Mouse (Mus musculus) limb, embryonic 15.5 days (tissue): ENCODE data around the gene Ighmbp2. TPM values are rescaled to one million over a fixed set of nuclear protein-coding genes. Genes with fewer than 3 reads are reported as not detected.
"Not testable (repeated sequence)": the region's sequence is repeated elsewhere in the genome, so short reads cannot be mapped to it uniquely, and the experiment has no call there.

ENCODE experiments used
- ATAC-seq: fragments of 200-750 bp; cut with Nextera tagmentation; 2 replicates; pipeline ENCODE4 v1.8.0; 2017; ENCODE audit warnings: low read depth, moderate TSS enrichment; ENCODE audit not compliant: insufficient number of reproducible peaks, low FRiP score, low TSS enrichment
- H3K27ac ChIP-seq: fragments of 300-500 bp; sonication (generic); 2 replicates; pipeline ENCODE4 v1.5.1; 2015; ENCODE audit warnings: moderate library complexity, mild to moderate bottlenecking, inconsistent platforms
- H3K27me3 ChIP-seq: fragments of 300-500 bp; sonication (generic); 2 replicates; pipeline ENCODE4 v1.6.1; 2015; ENCODE audit warnings: inconsistent platforms
- H3K36me3 ChIP-seq: fragments of 300-500 bp; sonication (generic); 2 replicates; pipeline ENCODE4 v1.6.1; 2015; ENCODE audit warnings: inconsistent platforms
- H3K4me1 ChIP-seq: fragments of 300-500 bp; sonication (generic); 2 replicates; pipeline ENCODE4 v1.6.1; 2015; ENCODE audit warnings: inconsistent platforms
- H3K4me2 ChIP-seq: fragments of 300-500 bp; sonication (generic); 2 replicates; pipeline ENCODE4 v1.6.1; 2015; ENCODE audit warnings: mild to moderate bottlenecking, inconsistent platforms
- H3K4me3 ChIP-seq: fragments of 300-500 bp; sonication (generic); 2 replicates; pipeline ENCODE4 v1.5.1; 2015; ENCODE audit warnings: mild to moderate bottlenecking, inconsistent platforms
- H3K9ac ChIP-seq: fragments of 300-500 bp; sonication (generic); 2 replicates; pipeline ENCODE4 v1.6.1; 2015; ENCODE audit warnings: inconsistent platforms
- H3K9me3 ChIP-seq: fragments of 300-500 bp; sonication (generic); 2 replicates; pipeline ENCODE4 v1.6.1; 2016; ENCODE audit warnings: inconsistent platforms
- WGBS: fragments of 180-500 bp; shearing (Covaris S2); methylation state at CpG from one replicate; pipeline ENCODE4 v1.1.7; 2015; 5-methylcytosine and 5-hydroxymethylcytosine counted together
- microRNA-seq: library from miRNA; unstranded; fragments of <30 nt; microRNA quantifications from one replicate; pipeline ENCODE4, GENCODE M21; 2016
- polyA plus RNA-seq: library from polyadenylated mRNA; unstranded; fragments of >200 nt; fragmentation: Nextera tagmentation; extraction: Ambion mirVana; gene quantifications from 2 replicates; pipeline ENCODE4 v1.2.1, GENCODE M21; 2015

Gene Ighmbp2
- polyA plus RNA-seq, 1 experiment from 2014 or later = 10.5 TPM

DNA sequence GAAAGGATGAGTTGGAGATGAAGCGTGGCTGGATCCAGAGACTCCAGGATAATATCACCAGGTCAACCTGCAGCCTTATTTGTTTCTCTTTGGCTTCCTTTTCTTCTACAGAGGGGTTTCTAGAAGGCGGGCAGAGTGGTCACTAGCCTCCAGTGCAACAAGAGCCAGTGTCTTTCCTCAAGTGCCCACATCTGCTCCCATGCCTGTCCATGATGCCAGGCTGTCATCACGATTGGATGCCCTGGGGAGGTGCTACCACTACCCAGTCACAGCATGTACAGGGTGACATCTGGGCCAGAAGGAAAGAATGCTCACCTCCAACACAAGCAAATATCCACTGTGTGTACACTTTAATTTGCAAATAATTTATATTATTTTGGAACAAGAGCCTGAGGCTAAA lies 22.2 kb downstream of the Ighmbp2 start:
- H3K9me3 ChIP-seq = no peaks in the 10 kb centered on the region
- WGBS = 86% methylated on average over 3 of the region's 3 CpGs
- H3K27ac ChIP-seq = no peak overlapping the region
- H3K4me1 ChIP-seq = no peaks in the 10 kb centered on the region
- H3K36me3 ChIP-seq = peaks cover 57% of the 10 kb centered on the region
- ATAC-seq = no peak
- H3K4me3 ChIP-seq = no peak overlapping the region
- no peak overlapping the region for H3K4me2 ChIP-seq
- no peak overlapping the region for H3K9ac ChIP-seq
- H3K27me3 ChIP-seq = no peaks in the 10 kb centered on the region

DNA sequence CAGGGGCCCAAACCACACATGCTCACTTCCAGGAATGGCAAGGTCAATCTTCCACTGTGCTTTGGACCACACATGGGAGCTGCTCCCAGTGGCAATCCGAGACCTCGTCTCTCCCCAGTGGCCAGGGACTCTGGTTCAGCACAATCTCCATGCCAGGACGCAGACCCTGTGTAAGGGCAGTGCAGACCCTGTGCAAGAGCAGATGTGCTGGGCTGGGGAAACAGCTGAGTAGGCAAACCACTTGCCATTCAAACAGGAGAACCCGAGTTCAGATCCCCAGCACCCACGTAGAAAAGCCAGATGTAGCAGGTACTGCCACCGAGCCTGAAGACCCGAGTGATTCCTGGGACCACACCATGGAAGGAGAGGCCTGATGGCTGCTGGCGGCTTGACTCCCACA lies 22.8 kb downstream of the Ighmbp2 start:
- H3K9ac ChIP-seq = no peak overlapping the region
- H3K27me3 ChIP-seq = no peaks in the 10 kb centered on the region
- no peak overlapping the region for H3K27ac ChIP-seq
- H3K9me3 ChIP-seq = no peaks in the 10 kb centered on the region
- peaks cover 51% of the 10 kb centered on the region for H3K36me3 ChIP-seq
- no peaks in the 10 kb centered on the region for H3K4me1 ChIP-seq
- ATAC-seq = no peak
- WGBS = 95% methylated on average over 8 of the region's 8 CpGs
- no peak overlapping the region for H3K4me3 ChIP-seq
- H3K4me2 ChIP-seq = no peak overlapping the region

DNA sequence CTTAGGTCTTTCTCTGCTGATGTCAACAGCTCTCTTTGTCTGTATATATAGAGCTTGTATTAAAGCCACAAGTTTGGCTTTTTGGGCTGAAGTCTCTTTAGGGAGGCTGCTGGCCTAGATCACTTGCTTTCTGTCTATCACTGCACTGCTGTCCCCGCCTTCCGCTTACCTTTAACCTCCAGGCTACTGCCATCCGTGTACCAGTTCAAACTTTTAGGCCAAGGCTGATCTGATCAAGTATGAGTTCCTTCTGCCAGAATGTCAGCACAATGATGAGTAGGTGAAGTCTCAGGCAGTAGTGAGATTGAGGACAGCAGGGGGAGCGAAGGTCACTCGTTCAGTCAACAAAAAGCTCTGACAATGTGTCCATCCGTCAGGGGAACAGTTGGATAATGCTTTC lies 57.6 kb downstream of the Ighmbp2 start:
- H3K9me3 ChIP-seq, H3K4me2 ChIP-seq, H3K4me1 ChIP-seq, H3K27ac ChIP-seq, H3K36me3 ChIP-seq, H3K9ac ChIP-seq, ATAC-seq, H3K27me3 ChIP-seq, H3K4me3 ChIP-seq: not testable (repeated sequence)
- 76% methylated on average over 5 of the region's 6 CpGs for WGBS

DNA sequence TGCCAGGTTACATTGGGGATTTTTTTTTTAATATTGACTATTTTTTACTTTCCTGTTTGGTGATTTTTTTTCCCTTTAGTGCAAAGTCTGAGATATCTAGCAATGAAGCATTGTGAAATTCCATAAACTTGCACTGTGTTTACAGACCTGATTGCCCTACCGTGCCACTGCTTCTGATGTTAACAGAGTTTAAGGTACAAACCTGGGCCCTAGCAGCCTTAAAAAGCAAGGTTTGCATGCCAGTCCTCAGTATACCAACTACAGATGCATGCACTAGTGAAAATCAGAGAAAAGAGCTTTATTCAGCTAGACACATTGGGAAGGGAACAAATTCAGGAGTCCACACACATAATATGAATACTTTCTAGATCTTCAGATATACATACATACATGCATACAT lies 67.9 kb downstream of the Ighmbp2 start:
- H3K27ac ChIP-seq, ATAC-seq: not testable (repeated sequence)
- WGBS = 63% methylated on average over 1 of the region's 1 CpGs

More for the DNA sequence above, 67.9 kb downstream of the Ighmbp2 start:
- not testable (repeated sequence) for H3K27me3 ChIP-seq, H3K4me2 ChIP-seq, H3K4me1 ChIP-seq, H3K9me3 ChIP-seq, H3K9ac ChIP-seq, H3K4me3 ChIP-seq, H3K36me3 ChIP-seq

Small RNA genes lying within 50 kb of the gene (microRNA-seq; reads per million reads assigned to microRNA genes)
- 0.61 reads per million for gene Mir6984

Other genes with a start within 250 kb of the Ighmbp2 start
- 108 and 118 TPM in 2 replicates for gene Mrpl21, start 116 bp downstream of the Ighmbp2 start, polyA plus RNA-seq
- 18.3 and 19.6 TPM in 2 replicates for gene Cpt1a, start 39.3 kb upstream of the Ighmbp2 start, polyA plus RNA-seq
- gene Tesmin, start 105.8 kb upstream of the Ighmbp2 start, polyA plus RNA-seq = 0.12 and 0.28 TPM in 2 replicates
- 0.78 and 1.3 TPM in 2 replicates for gene Gal, start 131.5 kb upstream of the Ighmbp2 start, polyA plus RNA-seq